Mouse (Mus musculus) inflammation-experienced regulatory T-cells, adult 16 weeks (primary cell): ENCODE measurements around the gene Snrpd2. TPM values are rescaled to one million over a fixed set of nuclear protein-coding genes. Genes with fewer than 3 reads are reported as not detected.

Experiments used
- polyA plus RNA-seq: library from polyadenylated mRNA; unstranded; fragments of 100-300 nt; shearing (Covaris generic); gene quantifications from one replicate; pipeline ENCODE4 v1.2.1, GENCODE M21; 2017

Snrpd2 gene
- polyA plus RNA-seq = 46.5 TPM

DNA sequence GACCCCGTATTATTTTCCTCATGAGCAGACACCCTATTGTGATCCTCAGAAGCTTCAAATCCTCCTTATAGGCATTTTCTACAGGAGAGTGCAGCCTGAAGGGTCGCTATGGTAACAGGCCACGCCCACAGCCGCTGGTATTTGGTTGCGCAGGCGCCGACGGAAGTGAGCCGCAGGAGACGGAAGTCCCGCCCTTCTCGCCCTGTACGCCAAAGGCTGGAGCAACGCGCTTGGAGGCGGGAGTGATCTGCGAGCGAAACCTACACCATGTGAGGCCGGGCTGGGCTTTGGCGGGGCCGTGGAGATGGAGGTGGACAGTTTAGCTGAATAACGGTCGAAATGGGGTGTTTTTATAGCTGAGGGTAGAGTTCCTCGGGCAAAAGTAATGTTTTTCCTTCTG is at the start of gene Snrpd2:
Gene Snrpd2 (plus strand): TSS at position 97 of the 400 bp plus-strand sequence.

DNA sequence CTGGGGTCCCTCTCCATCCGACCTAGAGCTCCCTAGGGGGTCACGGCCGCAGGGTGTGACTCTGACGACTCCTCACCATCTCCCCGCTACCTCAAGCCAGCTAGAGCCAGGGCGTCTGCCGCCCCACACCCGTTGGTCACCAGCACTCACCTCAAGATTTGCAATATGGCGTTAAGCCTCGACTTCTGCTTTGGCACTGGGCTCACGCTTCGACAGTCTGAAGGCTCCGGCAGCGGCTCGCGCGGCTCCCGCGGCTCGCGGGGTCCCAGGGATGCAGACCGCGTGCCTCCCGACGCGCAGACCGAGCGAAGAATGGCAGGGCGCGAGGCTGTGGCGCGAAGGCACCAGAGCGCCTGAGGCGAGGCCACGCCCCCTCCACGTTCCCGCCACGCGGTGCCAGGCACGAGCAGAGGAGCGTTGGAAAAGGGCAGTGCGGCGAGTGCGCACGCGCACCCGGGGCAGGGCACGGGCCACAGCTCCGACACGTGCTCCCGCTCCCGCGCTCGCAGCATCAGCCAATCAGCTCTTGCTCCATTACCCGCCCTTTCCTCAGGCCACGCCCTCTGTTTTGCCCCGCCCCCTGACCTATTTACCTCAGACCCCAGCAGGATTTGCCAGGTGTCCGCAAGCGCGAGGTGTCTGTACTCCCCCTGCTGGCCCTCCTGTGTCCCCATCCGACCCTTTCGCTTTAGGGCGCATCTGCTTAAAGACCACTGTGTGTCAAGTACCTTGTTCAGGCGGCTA is 31.3 kb upstream of the Snrpd2 start, which contains the start of gene Gm4969:
Gene Gm4969 (minus strand): TSS at position 341 of the 744 bp plus-strand sequence.

DNA sequence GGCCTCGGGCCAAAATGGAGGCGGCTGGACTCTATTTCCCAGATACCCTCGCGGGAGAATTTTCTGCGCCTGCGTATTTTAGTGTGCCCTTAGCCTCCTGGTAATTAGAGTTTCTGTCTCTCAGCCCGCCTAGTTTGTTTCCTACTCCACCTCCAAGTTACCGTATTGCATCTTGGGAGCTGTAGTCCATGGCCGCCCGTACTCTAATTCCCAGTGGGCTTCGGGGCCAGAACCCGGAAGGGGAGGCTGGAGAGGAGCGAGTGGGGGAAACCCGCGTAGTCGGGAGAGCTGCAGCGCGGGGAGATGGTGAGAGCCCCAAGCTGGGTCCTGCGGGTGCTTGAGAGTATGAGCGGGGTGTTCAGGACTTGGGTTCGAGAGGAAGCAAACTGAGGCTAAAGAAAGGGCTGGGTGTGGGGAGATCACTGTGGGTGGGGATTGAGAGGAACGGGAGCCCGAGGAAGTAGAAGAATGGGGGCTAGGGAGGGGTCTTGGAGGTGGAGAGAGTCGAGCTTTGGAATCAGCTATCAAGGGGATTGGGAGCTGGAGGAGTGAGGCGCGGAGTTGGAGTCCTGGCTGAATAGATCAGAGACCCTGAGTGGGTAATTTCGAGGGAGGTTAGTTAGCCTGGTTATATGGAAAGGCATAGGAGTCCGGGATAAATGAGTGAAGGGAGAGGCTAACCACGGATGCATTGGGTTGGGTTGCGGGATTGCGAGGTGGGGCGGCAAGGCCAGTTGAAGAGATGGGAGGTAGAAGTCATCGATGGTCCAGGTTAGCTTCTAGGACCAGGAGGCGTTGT is 29.7 kb upstream of the Snrpd2 start, which contains the start of gene Fbxo46:
Gene Fbxo46 (plus strand): TSS at position 229 of the 799 bp plus-strand sequence.

DNA sequence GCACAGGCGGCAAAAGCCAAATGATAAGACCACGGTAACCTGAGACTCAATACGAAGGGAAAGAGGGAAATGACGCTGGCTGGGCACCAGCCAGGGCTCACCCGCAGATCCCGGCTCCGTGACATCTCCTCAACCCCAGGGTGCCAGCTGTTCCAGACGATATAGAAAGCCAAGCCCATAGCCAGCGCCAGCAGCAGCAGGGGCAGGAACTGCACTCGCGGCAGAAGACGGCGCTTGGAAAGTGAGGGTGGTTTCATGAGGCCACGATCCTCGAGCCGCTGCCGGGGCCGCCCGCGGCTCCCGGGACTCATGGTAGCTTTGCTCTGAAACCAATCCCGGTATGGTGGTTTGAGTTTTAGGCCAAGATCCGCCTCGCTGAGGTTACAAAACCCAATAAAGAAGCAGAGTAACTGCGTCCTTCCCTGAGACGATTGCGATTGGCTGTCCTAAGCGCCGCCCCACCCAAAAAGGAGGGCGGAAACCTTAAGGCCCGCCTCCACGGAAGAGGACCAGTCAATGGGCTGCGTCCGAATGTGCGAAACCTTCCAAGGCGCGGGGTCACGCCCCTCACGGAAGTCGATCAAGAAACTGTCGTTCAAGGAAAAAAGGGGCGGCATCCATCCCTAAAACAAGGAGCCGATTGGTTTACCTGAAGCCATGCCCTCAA is 514 bp upstream of the Snrpd2 start, which contains the start of gene Qpctl:
Gene Qpctl (minus strand): TSS at position 417 of the 667 bp plus-strand sequence.

DNA sequence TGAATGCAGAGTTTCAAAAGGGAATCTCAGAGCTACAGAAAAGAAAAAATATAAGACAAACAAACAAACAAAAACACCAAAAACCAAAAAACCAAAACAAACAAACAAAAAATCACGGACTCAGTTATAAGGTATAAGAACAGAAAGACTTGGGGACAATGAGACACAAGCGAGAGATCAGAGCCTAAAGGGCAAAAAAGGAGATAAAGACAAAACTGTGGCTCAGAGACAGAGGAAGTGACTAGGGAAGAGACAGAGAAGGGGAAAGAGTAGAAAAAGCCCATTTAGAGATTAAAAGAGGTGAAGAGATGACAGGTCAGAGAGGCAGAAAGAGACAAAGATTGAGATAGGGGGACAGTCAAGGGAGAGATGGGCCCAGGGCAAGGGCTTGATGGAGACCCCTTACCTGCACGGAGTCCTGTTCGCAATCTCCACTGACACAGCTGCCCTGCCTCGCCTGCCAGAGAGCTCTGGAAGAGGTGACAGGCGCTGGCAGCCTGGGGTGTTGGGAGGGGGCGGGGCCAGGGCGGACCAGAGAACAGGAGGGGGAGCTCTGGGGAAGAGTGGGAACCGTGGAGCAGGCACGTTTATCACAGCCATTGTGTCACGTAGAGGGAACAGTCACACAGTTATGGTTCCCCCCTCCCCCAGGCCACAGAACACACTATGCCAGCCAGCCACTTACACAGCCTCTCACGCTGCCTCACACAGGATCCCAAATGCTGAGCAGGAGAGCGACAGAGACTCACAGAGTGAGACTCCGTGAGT is 16.3 kb downstream of the Snrpd2 start, which contains the start of gene Gipr:
Gene Gipr (minus strand): TSS at position 472 of the 768 bp plus-strand sequence.

DNA sequence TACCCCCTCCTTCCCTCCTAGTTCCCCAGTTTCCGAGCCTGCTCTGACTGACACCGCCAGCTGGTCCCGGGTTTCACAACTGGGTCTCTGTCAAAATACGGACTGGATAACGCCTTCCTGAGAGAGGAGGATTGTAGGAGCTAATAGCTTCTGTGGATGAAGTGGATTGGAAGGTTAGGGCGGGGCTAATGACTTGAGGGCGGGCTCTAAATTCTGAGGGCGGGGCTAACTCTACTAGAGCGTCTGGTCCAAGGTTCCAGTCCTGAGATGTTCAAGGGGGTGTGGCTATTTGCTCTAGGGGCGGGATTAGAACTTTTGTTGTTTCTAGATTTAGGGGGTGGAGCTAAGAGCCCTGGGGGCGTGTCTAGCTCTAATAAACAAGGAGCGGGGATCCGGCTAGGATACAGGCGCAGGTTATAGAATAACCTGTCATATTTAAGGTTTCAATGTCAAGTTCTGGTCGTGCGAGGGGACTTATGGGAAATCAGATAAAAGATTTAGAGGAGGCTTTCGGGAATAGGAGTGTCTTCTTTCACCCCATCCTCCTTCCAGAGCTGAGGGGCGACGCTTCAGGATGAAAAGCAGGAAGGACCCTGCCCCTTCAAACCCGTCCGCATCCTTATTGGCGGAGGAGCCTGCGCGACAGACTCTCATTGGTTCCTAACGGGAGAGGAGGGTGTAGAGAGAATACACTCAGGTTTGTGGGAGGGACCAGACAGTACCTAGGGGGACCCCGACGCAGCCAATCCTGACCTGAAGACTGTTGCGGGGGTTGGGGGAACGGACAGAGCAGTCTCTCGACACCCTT is 26.4 kb downstream of the Snrpd2 start, which contains the start of gene Eml2:
Gene Eml2 (plus strand): TSS at position 714 of the 808 bp plus-strand sequence.

Other genes starting within 250 kb of the Snrpd2 start
- 46.0 TPM for gene Ccdc61, start 239.3 kb upstream of the Snrpd2 start, polyA plus RNA-seq
- gene Nova2, start 223.8 kb upstream of the Snrpd2 start, polyA plus RNA-seq = not detected
- not detected for gene Nanos2, start 162.3 kb upstream of the Snrpd2 start, polyA plus RNA-seq
- 3.3 TPM for gene Mypop, start 158.5 kb upstream of the Snrpd2 start, polyA plus RNA-seq
- 6.5 TPM for gene Irf2bp1, start 145.7 kb upstream of the Snrpd2 start, polyA plus RNA-seq
- gene Foxa3, start 126.2 kb upstream of the Snrpd2 start, polyA plus RNA-seq = not detected
- 23.0 TPM for gene Sympk, start 125.3 kb upstream of the Snrpd2 start, polyA plus RNA-seq
- not detected for gene Rsph6a, start 95.0 kb upstream of the Snrpd2 start, polyA plus RNA-seq
- not detected for gene Dmwd, start 73.5 kb upstream of the Snrpd2 start, polyA plus RNA-seq
- gene Dmpk, start 65.9 kb upstream of the Snrpd2 start, polyA plus RNA-seq = 1.4 TPM
- 0.35 TPM for gene Six5, start 55.1 kb upstream of the Snrpd2 start, polyA plus RNA-seq
- not detected for gene Gm4969, start 31.4 kb upstream of the Snrpd2 start, polyA plus RNA-seq
- gene Fbxo46, start 29.9 kb upstream of the Snrpd2 start, polyA plus RNA-seq = 36.5 TPM
- 14.1 TPM for gene Qpctl, start 431 bp upstream of the Snrpd2 start, polyA plus RNA-seq
- gene Gipr, start 16.4 kb downstream of the Snrpd2 start, polyA plus RNA-seq = not detected
- 38.3 TPM for gene Eml2, start 26.7 kb downstream of the Snrpd2 start, polyA plus RNA-seq
- 0.10 TPM for gene Gpr4, start 62.8 kb downstream of the Snrpd2 start, polyA plus RNA-seq
- 25.0 TPM for gene Opa3, start 78.6 kb downstream of the Snrpd2 start, polyA plus RNA-seq
- gene Vasp, start 122.1 kb downstream of the Snrpd2 start, polyA plus RNA-seq = 290 TPM
- 3.4 TPM for gene Ppm1n, start 130.3 kb downstream of the Snrpd2 start, polyA plus RNA-seq
- gene Rtn2, start 132.9 kb downstream of the Snrpd2 start, polyA plus RNA-seq = not detected
- gene Fosb, start 160.3 kb downstream of the Snrpd2 start, polyA plus RNA-seq = 0.62 TPM
- gene Ercc1, start 195.1 kb downstream of the Snrpd2 start, polyA plus RNA-seq = 98.2 TPM
- gene Cd3eap, start 209.8 kb downstream of the Snrpd2 start, polyA plus RNA-seq = 13.1 TPM
- gene Ppp1r13l, start 210.0 kb downstream of the Snrpd2 start, polyA plus RNA-seq = 0.45 TPM
- gene Ercc2, start 232.3 kb downstream of the Snrpd2 start, polyA plus RNA-seq = 11.8 TPM